Mouse (Mus musculus): ENCODE measurements around the gene Spin1. TPM values are rescaled to one million over a fixed set of nuclear protein-coding genes. Genes with fewer than 3 reads are reported as not detected.
A peak's percentile ranks its signal among the peaks of the same experiment; 100 is the strongest.

Gene Spin1
- total RNA-seq, 2 experiments from 2014 or later = 163 to 175 TPM

DNA sequence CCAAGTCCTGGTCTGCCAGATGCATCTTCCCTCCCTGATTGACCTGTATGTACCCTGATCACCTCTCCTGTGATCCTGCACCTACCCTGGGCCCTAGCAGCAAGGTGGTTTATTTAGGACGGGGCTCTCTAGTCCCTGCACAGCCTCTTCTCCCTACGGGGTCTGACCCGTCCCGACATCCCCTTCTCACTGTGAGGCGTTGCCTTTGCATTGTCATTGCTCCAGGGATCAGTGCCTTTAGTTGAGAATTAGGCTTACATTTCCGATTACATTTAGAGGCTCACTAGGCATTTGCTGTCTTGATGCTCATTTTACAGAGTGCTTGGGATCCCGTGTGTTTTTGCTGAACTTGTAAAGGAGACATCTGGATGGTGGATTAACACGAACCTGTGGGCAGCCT is 22.1 kb downstream of the Spin1 start:
- no peak for DNase-seq (ENCODE audit: extremely low spot score in 1 of 2, low spot score in 2 of 2)

DNA sequence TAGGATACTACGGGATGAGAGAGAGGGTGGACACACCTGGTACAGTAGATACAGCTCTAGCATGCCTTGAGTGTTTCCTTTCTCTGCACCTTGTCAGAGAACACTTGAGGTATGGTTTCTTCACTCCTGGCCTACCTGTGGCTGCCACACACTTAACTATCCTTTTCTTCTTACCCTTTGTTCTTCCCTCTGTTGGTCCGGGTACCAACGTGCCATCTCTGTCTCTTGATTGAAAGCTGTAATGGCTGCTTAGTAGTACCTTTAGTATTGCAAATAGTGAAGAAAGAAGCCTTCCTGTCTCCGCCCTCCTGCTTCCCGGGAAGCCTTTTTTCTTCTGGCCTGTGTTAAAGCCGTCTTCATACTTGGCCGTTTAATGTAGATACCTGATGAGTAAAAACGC is 24.7 kb downstream of the Spin1 start:
- DNase-seq (ENCODE audit: extremely low spot score in 1 of 2, low spot score in 2 of 2) = no peak
- Histone ChIP-seq H3K27ac (no peak overlapping the region), H3K4me3 (no peak overlapping the region)
- intact Hi-C loops (cut with DNase I) = no loop called here
- no peak for TF ChIP-seq CTCF (IDR thresholded peaks at IDR 0.05)

More for the DNA sequence above, 22.1 kb downstream of the Spin1 start:
- no peak overlapping the region for H3K4me3 ChIP-seq
- no peak overlapping the region for H3K27ac ChIP-seq
- intact Hi-C loops (cut with DNase I) = no loop called here
- no peak for TF ChIP-seq CTCF (IDR thresholded peaks at IDR 0.05)

DNA sequence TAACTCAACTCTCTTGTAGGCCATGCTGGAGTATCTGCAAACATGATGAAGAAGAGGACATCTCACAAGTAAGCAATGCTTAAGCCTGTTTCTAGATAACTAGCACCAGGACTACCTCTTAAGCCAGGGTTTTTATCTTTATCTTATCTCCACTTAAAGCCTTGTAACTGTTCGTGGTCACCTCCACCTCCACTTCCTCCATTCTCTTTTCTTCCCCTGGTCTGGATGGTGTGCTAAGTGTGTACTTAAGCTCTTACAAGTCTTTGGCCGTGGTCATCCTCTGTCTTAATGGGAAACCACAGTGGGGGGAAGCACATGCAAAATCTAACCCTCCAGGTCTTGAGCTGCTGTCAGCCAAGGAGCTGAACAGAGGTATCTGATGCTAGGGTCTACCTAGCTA is 27.2 kb downstream of the Spin1 start:
- no peak for TF ChIP-seq CTCF (IDR thresholded peaks at IDR 0.05)
- no peak overlapping the region for H3K4me3 ChIP-seq
- intact Hi-C loops (cut with DNase I) = no loop called here
- no peak overlapping the region for H3K27ac ChIP-seq
- no peak for DNase-seq (ENCODE audit: extremely low spot score in 1 of 2, low spot score in 2 of 2)

DNA sequence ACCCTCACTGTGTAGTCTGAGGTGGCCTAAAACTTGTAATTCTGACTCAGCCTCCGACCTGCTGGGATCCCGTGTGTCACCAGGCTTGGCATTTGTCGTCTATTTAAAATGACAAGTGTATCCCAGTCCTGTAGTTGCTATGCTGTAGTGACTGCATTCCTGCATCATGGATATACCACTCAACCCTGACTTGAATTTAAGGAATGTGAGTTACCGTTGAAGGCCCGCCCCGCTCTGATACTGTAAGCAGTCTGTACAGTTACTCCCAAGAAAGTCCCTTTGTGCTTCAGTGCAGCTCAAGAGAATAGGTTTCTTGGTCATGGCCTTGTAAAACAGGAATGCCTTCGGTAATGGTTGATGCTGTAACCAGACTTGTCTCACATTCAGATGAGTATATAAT is 27.7 kb downstream of the Spin1 start:
- Histone ChIP-seq H3K4me3 (no peak overlapping the region), H3K27ac (no peak overlapping the region)
- TF ChIP-seq CTCF (IDR thresholded peaks at IDR 0.05) = no peak
- intact Hi-C loops (cut with DNase I) = no loop called here
- no peak for DNase-seq (ENCODE audit: extremely low spot score in 1 of 2, low spot score in 2 of 2)

DNA sequence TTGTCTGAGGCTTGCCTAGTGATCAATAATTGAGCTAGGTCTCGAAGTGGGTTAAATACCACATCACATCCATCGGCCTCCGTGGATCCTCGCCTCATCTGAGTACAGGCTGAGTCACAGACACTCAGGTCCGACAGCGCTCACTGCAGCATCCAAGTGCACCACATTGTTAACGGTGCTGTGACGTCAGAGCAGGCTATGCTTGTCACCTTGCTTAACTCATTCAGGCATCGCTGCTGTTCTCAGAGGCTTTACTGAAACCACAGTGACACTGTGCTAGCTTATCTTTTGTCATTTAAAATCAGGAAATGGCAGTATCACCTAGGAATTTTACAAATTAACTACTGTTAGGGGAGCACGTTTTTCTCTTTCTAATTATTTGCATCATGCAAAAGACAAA is 30.5 kb downstream of the Spin1 start:
- peak; percentile 27 to 53 for DNase-seq (ENCODE audit: extremely low spot score in 1 of 2, low spot score in 2 of 2)
- intact Hi-C loops (cut with DNase I) = no loop called here

DNA sequence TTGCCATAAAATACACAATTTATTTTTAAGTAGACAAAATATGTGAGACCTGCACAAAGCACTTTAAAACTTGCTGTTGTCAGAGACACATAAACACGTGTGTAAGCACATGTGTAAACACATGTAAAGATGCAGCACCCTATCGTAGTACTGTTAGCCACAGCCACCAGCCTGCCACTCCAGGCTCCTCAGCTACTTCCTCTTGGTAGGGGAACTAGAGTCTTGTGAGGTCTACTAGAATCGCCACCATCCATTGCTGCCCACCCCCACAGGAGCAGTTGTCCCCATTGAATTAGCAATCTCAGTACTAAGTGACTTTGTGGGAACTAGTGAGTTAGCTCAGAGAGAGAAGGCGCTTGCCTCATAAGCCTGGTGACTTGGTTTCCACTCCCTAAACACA is 35.6 kb downstream of the Spin1 start:
- Histone ChIP-seq H3K4me3 (no peak overlapping the region), H3K27ac (no peak overlapping the region)
- intact Hi-C loops (cut with DNase I) = no loop called here
- no peak for DNase-seq (ENCODE audit: extremely low spot score in 1 of 2, low spot score in 2 of 2)
- no peak for TF ChIP-seq CTCF (IDR thresholded peaks at IDR 0.05)

More for the DNA sequence above, 30.5 kb downstream of the Spin1 start:
- Histone ChIP-seq H3K27ac (peak overlapping the region; percentile 15; the same call in 1 of the 2 replicates), H3K4me3 (no peak overlapping the region)
- TF ChIP-seq CTCF (IDR thresholded peaks at IDR 0.05) = no peak

DNA sequence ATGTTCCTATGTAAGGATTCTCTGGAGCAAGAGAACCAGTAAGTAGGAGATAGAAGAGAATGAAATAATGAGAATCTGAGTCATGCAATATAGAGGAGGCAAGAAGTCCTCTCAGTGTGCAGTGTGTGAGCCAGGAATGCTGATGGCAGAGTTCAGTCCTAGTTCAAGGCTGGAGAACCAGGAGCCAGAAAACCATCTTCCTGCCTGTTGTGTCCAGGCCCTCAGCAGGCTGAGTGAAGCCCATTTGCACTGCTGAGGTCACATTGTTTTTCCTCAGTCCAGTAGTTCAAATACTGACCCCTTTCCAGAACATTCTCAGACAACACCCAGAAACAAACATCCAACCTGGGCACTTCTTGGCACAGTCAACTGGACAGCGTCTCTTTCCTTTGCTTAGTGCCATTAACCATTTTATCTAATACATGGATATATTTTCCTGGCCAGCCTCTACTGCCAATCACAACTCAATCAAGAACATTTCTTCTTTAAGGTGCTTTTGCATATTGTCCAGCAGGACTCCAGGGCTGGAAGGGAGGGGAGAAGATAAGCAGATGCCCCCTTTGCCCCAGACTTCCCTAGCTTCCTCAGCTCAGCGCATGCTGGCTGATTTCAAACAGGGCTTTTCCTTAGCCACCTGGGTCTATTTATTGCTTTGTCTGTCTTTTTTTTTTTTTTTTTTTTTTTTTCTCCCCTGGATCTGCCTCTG is 36.5 kb downstream of the Spin1 start:
- no peak for DNase-seq (ENCODE audit: extremely low spot score in 1 of 2, low spot score in 2 of 2)
- H3K4me3 ChIP-seq = no peak overlapping the region
- intact Hi-C loops (cut with DNase I) = no loop called here
- no peak overlapping the region for H3K27ac ChIP-seq
- no peak for TF ChIP-seq CTCF (IDR thresholded peaks at IDR 0.05)

DNA sequence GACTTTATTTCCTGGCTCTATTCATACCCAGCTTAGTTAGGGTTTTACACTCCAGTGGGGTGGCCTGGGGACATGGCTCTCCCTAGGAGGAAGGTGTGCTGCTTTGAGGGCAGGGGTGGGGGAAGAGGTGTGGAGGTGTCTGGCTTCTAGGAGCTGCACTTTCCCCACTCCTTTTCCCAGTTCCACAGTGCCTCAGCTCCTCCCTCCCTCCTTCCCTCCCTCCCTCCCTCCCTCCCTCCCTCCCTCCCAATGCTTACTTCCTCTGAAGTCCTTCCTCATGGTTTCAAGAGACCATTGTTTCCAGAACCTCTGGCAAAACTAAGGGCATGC is 37.0 kb downstream of the Spin1 start:
- no peak overlapping the region for H3K27ac ChIP-seq
- no peak overlapping the region for H3K4me3 ChIP-seq
- DNase-seq (ENCODE audit: extremely low spot score in 1 of 2, low spot score in 2 of 2) = no peak
- TF ChIP-seq CTCF (IDR thresholded peaks at IDR 0.05) = no peak
- intact Hi-C loops (cut with DNase I) = no loop called here

DNA sequence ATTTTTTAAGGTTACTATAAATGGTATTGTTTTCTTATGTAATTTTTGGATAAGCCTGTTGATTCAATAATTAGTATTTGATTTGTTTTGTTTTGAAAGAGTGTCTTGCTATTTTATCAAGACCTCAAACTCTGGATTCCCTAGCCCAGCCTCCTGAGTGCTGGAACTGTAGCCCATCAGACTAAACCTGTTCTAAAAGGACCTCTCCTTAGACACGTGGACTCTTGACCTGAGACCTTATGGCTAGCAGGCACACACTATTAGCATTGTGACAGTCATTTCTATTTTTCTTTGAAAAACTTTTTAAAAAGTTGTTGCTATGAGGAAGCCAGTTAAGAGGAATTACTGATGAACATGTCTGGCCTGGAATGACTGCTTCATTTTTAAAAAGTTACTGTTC is 46.4 kb downstream of the Spin1 start:
- H3K4me3 ChIP-seq = no peak overlapping the region
- no peak for TF ChIP-seq CTCF (IDR thresholded peaks at IDR 0.05)
- no peak overlapping the region for H3K27ac ChIP-seq
- no peak for DNase-seq (ENCODE audit: extremely low spot score in 1 of 2, low spot score in 2 of 2)
- intact Hi-C loops (cut with DNase I) = no loop called here

DNA sequence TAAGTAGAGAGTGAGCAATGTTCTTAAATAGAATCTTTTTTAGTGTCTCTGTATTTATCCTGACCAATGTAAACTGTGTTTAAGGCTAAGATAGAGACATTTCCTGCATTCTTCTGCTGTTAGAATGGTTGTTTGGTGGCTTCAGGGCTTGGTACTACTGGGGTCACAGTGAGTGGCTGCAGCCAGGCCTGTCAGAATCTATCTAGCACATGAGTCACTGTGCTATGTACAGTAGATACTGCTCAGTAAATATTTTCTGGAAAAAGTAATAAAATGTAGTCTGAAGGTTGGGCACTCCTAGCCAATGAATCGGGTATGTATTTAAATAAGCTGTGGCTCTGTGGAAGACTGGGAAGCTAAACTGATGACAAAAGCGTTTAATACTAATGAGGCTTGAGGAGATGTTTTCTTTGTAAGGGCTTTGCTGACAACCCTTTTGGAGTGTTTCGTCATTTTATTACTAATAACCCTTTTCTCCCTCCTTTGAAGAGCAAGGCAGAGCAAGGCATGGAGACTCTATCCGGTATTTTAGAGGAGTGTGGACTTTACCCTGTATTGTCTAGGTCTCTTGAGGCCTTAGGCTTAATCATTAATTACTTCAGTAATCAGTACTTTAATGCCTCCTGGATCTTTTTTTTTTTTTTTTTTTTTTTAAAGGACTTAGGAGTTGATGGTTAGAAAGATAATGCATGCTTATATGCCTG is 52.4 kb downstream of the Spin1 start:
- intact Hi-C loops (cut with DNase I) = no loop called here

DNA sequence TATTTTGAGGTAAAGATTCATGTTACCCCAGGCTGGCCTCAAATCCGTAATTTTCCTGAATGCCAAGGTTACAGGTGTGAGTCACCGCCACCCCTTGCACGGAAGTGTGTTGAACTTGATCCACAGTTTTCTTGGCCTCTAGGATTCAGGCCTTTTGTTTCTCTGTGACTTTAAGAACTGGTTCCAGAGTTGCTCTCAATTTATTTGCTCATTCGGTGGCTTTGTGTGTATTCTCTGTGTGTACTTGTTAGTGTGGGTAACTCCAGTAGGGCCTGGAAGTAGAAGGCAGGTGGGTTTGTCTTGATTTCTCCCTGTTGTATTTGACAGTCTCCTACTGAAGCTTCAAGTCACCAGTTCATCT is 53.0 kb downstream of the Spin1 start:
- intact Hi-C loops (cut with DNase I) = no loop called here
- Histone ChIP-seq H3K4me3 (no peak overlapping the region), H3K27ac (no peak overlapping the region)
- no peak for DNase-seq (ENCODE audit: extremely low spot score in 1 of 2, low spot score in 2 of 2)
- no peak for TF ChIP-seq CTCF (IDR thresholded peaks at IDR 0.05)

More for the DNA sequence above, 52.4 kb downstream of the Spin1 start:
- H3K27ac ChIP-seq = no peak overlapping the region
- no peak for TF ChIP-seq CTCF (IDR thresholded peaks at IDR 0.05)
- H3K4me3 ChIP-seq = no peak overlapping the region
- DNase-seq (ENCODE audit: extremely low spot score in 1 of 2, low spot score in 2 of 2) = no peak

DNA sequence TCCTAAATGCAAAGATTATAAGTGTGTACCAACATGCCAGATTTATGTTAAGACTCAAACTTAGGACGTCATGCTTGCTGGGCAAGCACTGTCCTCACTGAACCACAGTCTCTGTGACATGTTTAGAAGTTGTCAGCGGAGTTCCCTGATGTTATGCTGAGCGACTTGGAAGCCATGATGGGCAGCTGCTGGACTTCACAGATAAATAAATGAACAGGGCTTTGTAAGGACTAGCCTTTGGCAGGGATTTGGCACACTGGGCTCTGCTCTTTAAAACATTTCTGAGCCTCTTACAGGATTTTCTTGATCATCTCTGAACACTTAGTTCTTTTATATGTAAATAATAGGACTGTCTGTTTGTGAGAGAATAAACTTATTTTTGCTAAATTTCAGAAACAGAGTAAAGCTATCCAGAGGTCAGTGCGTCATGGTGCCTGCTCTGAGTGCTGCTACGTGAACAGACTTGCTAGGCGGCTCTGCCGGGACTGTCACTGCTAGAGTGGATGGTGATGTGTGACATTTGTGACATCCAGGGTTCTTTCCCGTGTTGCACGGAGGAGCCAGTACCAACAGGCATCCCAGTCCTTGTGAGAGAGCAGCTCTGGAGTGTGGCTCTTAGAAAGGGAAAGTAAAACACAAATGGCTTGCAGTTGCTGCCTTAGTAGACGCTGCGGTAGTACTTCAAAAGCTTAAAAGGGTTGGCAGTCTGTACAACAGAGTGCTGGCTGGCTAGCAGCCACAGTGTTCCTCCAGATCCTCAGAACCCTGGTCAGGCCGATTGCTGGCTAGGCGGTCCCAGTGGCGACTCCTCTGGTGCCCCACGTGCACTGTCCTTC is 54.7 kb downstream of the Spin1 start:
- TF ChIP-seq CTCF (IDR thresholded peaks at IDR 0.05) = no peak
- Histone ChIP-seq H3K4me3 (no peak overlapping the region), H3K27ac (no peak overlapping the region)
- intact Hi-C loops (cut with DNase I) = no loop called here
- DNase-seq (ENCODE audit: extremely low spot score in 1 of 2, low spot score in 2 of 2) = no peak
